Mouse (Mus musculus): ENCODE measurements at regions not wholly inside any gene's neighbourhood (a gene's known extent, or its start where the extent isn't known, plus 50 kb on each side); places are given as distances from the start of the nearest gene placed in this dataset.

- ATAC-seq: no peak
- no peak overlapping the region for H3K4me3 ChIP-seq (replicated peaks)
- no peaks in the 10 kb centered on the region for H3K4me1 ChIP-seq (replicated peaks)
- no peaks in the 10 kb centered on the region for H3K36me3 ChIP-seq
- H3K9ac ChIP-seq (replicated peaks): no peak overlapping the region
- no peaks in the 10 kb centered on the region for H3K9me3 ChIP-seq
- H3K4me2 ChIP-seq (replicated peaks): no peak overlapping the region
- 85% methylated on average over 3 of the region's 3 CpGs for WGBS
- H3K27ac ChIP-seq: no peak overlapping the region
- no peaks in the 10 kb centered on the region for H3K27me3 ChIP-seq
Measured at GRCm38 (mm10) chr19:27558199-27558598, 128.6 kb upstream of the Pum3 start.

GRCm38 (mm10) chr19:27556697-27557096, 127.1 kb upstream of the Pum3 start:
- Histone ChIP-seq H3K4me3 (replicated peaks) (no peak overlapping the region), H3K27me3 (no peaks in the 10 kb centered on the region), H3K9me3 (no peaks in the 10 kb centered on the region), H3K9ac (replicated peaks) (no peak overlapping the region), H3K4me1 (replicated peaks) (no peaks in the 10 kb centered on the region), H3K27ac (no peak overlapping the region), H3K36me3 (no peaks in the 10 kb centered on the region), H3K4me2 (replicated peaks) (no peak overlapping the region)
- 86% methylated on average over 4 of the region's 4 CpGs for WGBS
- ATAC-seq: no peak

- Histone ChIP-seq H3K27me3 (no peaks in the 10 kb centered on the region), H3K9me3 (no peaks in the 10 kb centered on the region), H3K27ac (no peak overlapping the region), H3K4me1 (replicated peaks) (no peaks in the 10 kb centered on the region), H3K4me3 (replicated peaks) (no peak overlapping the region), H3K4me2 (replicated peaks) (no peak overlapping the region), H3K9ac (replicated peaks) (no peak overlapping the region), H3K36me3 (no peaks in the 10 kb centered on the region)
- ATAC-seq: no peak
- over 99% methylated on average over 4 of the region's 4 CpGs for WGBS
Measured at GRCm38 (mm10) chr19:27554841-27555240, 125.2 kb upstream of the Pum3 start.

- H3K4me3 ChIP-seq (replicated peaks): no peak overlapping the region
- no peak overlapping the region for H3K9ac ChIP-seq (replicated peaks)
- no peak overlapping the region for H3K27ac ChIP-seq
- no peak overlapping the region for H3K4me2 ChIP-seq (replicated peaks)
- H3K4me1 ChIP-seq (replicated peaks): no peaks in the 10 kb centered on the region
- WGBS: 82% methylated on average over 11 of the region's 11 CpGs
- ATAC-seq: no peak
- H3K9me3 ChIP-seq: no peaks in the 10 kb centered on the region
- no peaks in the 10 kb centered on the region for H3K27me3 ChIP-seq
- no peaks in the 10 kb centered on the region for H3K36me3 ChIP-seq
Measured at GRCm38 (mm10) chr19:27553266-27553665, 123.6 kb upstream of the Pum3 start.

GRCm38 (mm10) chr19:27537746-27538145, 108.1 kb upstream of the Pum3 start:
- H3K27me3 ChIP-seq: no peaks in the 10 kb centered on the region
- no peak overlapping the region for H3K4me2 ChIP-seq (replicated peaks)
- H3K27ac ChIP-seq: no peak overlapping the region
- H3K36me3 ChIP-seq: no peaks in the 10 kb centered on the region
- ATAC-seq: no peak
- H3K4me1 ChIP-seq (replicated peaks): 0 out of 2 replicates have a peak, but pooled peaks cover 10% of the 10 kb centered on the region
- 86% methylated on average over 3 of the region's 3 CpGs for WGBS
- H3K9me3 ChIP-seq: no peaks in the 10 kb centered on the region
- no peak overlapping the region for H3K9ac ChIP-seq (replicated peaks)
- no peak overlapping the region for H3K4me3 ChIP-seq (replicated peaks)

GRCm38 (mm10) chr19:27537066-27537465, 107.4 kb upstream of the Pum3 start:
- Histone ChIP-seq H3K27ac (no peak overlapping the region), H3K4me2 (replicated peaks) (no peak overlapping the region), H3K4me3 (replicated peaks) (no peak overlapping the region), H3K9ac (replicated peaks) (no peak overlapping the region), H3K27me3 (no peaks in the 10 kb centered on the region), H3K4me1 (replicated peaks) (0 out of 2 replicates have a peak, but pooled peaks cover 10% of the 10 kb centered on the region), H3K9me3 (no peaks in the 10 kb centered on the region), H3K36me3 (no peaks in the 10 kb centered on the region)
- 40% methylated on average over 9 of the region's 9 CpGs for WGBS
- no peak for ATAC-seq

GRCm38 (mm10) chr19:27527940-27528558, 98.4 kb upstream of the Pum3 start:
- Histone ChIP-seq H3K27ac (no peak overlapping the region), H3K4me3 (replicated peaks) (no peak overlapping the region), H3K4me1 (replicated peaks) (no peaks in the 10 kb centered on the region), H3K4me2 (replicated peaks) (no peak overlapping the region), H3K9me3 (no peaks in the 10 kb centered on the region), H3K9ac (replicated peaks) (no peak overlapping the region), H3K27me3 (no peaks in the 10 kb centered on the region), H3K36me3 (no peaks in the 10 kb centered on the region)
- 84% methylated on average over 6 of the region's 6 CpGs for WGBS
- no peak for ATAC-seq

GRCm38 (mm10) chr19:27519326-27520061, 89.9 kb upstream of the Pum3 start:
- no peak overlapping the region for H3K9ac ChIP-seq (replicated peaks)
- H3K27ac ChIP-seq: no peak overlapping the region
- H3K4me1 ChIP-seq (replicated peaks): no peaks in the 10 kb centered on the region
- no peaks in the 10 kb centered on the region for H3K36me3 ChIP-seq
- H3K4me3 ChIP-seq (replicated peaks): no peak overlapping the region
- no peaks in the 10 kb centered on the region for H3K27me3 ChIP-seq
- no peak for ATAC-seq
- H3K4me2 ChIP-seq (replicated peaks): no peak overlapping the region
- H3K9me3 ChIP-seq: no peaks in the 10 kb centered on the region
- 87% methylated on average over 5 of the region's 5 CpGs for WGBS

GRCm38 (mm10) chr19:27514267-27514666, 84.6 kb upstream of the Pum3 start:
- H3K9ac ChIP-seq (replicated peaks): no peak overlapping the region
- 84% methylated on average over 3 of the region's 3 CpGs for WGBS
- ATAC-seq: no peak

GRCm38 (mm10) chr19:27513535-27513934, 83.9 kb upstream of the Pum3 start:
- no peaks in the 10 kb centered on the region for H3K36me3 ChIP-seq
- H3K4me1 ChIP-seq (replicated peaks): peaks cover 7% of the 10 kb centered on the region; the same call in 1 of the 2 replicates
- ATAC-seq: no peak
- H3K9ac ChIP-seq (replicated peaks): no peak overlapping the region
- H3K9me3 ChIP-seq: no peaks in the 10 kb centered on the region
- WGBS: 84% methylated on average over 1 of the region's 1 CpGs
- H3K27me3 ChIP-seq: no peaks in the 10 kb centered on the region
- no peak overlapping the region for H3K27ac ChIP-seq
- no peak overlapping the region for H3K4me2 ChIP-seq (replicated peaks)
- no peak overlapping the region for H3K4me3 ChIP-seq (replicated peaks)

More at GRCm38 (mm10) chr19:27514267-27514666, 84.6 kb upstream of the Pum3 start:
- no peaks in the 10 kb centered on the region for H3K36me3 ChIP-seq
- no peak overlapping the region for H3K4me3 ChIP-seq (replicated peaks)
- no peaks in the 10 kb centered on the region for H3K9me3 ChIP-seq
- H3K4me1 ChIP-seq (replicated peaks): peaks cover 7% of the 10 kb centered on the region; the same call in 1 of the 2 replicates
- H3K4me2 ChIP-seq (replicated peaks): no peak overlapping the region
- no peak overlapping the region for H3K27ac ChIP-seq
- H3K27me3 ChIP-seq: no peaks in the 10 kb centered on the region

GRCm38 (mm10) chr19:27511340-27511739, 81.7 kb upstream of the Pum3 start:
- ATAC-seq: no peak
- Histone ChIP-seq H3K27me3 (no peaks in the 10 kb centered on the region), H3K9ac (replicated peaks) (no peak overlapping the region), H3K27ac (no peak overlapping the region), H3K4me2 (replicated peaks) (no peak overlapping the region), H3K4me1 (replicated peaks) (peaks cover 7% of the 10 kb centered on the region; the same call in 1 of the 2 replicates), H3K9me3 (no peaks in the 10 kb centered on the region), H3K36me3 (no peaks in the 10 kb centered on the region), H3K4me3 (replicated peaks) (no peak overlapping the region)
- WGBS: 38% methylated on average over 6 of the region's 6 CpGs

GRCm38 (mm10) chr19:27509956-27510639, 80.5 kb upstream of the Pum3 start:
- H3K27ac ChIP-seq: no peak overlapping the region
- no peaks in the 10 kb centered on the region for H3K9me3 ChIP-seq
- 72% methylated on average over 6 of the region's 6 CpGs for WGBS
- no peaks in the 10 kb centered on the region for H3K36me3 ChIP-seq
- no peak overlapping the region for H3K9ac ChIP-seq (replicated peaks)
- H3K27me3 ChIP-seq: no peaks in the 10 kb centered on the region
- ATAC-seq: no peak
- peaks cover 7% of the 10 kb centered on the region; the same call in 1 of the 2 replicates for H3K4me1 ChIP-seq (replicated peaks)
- H3K4me3 ChIP-seq (replicated peaks): no peak overlapping the region
- no peak overlapping the region for H3K4me2 ChIP-seq (replicated peaks)
